Mouse (Mus musculus): ENCODE measurements at regions not wholly inside any gene's neighbourhood (a gene's known extent, or its start where the extent isn't known, plus 50 kb on each side); places are given as distances from the start of the nearest gene placed in this dataset.

DNA sequence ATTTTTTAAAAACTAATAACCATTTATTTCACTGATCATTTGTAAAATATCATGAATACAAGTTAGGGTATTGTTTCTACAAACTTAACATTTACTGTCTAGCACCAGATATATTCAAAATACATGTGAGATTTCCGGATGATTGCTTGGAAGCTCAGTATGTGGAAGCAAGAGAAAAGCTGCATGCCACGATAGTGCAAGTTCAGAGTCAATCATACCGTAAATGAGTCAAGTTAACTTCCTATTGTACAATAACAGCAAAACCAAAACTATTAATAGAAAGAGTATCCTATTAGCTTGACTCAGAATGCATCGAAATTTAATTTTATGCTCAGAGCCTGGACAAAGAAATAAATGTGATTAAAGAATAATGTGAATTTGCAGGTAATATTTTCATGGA lies 1284.6 kb upstream of the Cited2 start:
- Histone ChIP-seq H3K27me3 (no peaks in the 10 kb centered on the region), H3K9me3 (replicated peaks) (no peaks in the 10 kb centered on the region), H3K4me2 (no peak overlapping the region), H3K36me3 (ENCODE audit: poor library complexity, severe bottlenecking) (no peaks in the 10 kb centered on the region), H3K9ac (no peak overlapping the region), H3K4me1 (peaks cover 12% of the 10 kb centered on the region; the same call in 1 of the 2 replicates), H3K27ac (no peak overlapping the region), H3K4me3 (no peak overlapping the region)
- ATAC-seq, result no peak
- 89% methylated on average over 4 of the region's 4 CpGs for WGBS

DNA sequence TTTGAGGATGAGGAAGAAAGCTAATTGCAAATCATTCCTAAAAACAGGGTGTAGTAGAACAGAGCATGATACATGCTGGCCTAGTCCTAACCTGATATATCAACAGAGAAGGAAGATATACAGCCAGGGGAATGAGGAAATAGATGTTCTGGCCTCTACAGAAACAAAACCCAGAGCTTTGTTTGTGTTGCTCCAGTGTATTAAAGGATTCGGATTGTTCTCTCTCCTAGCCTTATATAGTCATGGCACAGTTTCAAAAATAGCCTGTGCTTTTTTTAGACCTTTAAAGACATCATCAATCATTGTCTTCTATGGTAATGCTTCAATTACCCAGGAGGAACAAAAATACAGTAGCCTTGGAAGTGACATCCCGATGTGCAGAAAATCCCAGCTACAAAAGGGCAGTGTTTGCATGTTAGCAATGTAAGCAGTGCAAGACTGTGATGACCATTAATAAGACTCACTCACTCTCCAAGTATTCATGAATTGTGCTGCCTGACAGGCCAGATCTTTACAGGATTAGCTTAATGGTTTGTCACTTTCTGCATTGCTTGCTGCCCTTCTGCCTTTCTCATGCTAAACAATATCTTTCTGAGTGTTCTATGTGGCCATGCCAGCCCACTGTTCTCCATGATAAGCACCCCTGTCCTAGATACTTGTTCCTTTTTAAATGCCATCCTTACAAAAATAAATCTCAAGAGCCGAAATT lies 1281.9 kb upstream of the Cited2 start:
- Histone ChIP-seq H3K4me3 (no peak overlapping the region), H3K36me3 (ENCODE audit: poor library complexity, severe bottlenecking) (no peaks in the 10 kb centered on the region), H3K9me3 (replicated peaks) (no peaks in the 10 kb centered on the region), H3K9ac (no peak overlapping the region), H3K4me1 (peaks cover 12% of the 10 kb centered on the region; the same call in 1 of the 2 replicates), H3K27me3 (no peaks in the 10 kb centered on the region), H3K4me2 (no peak overlapping the region), H3K27ac (peak overlapping the region; percentile 61)
- WGBS, result 28% methylated on average over 3 of the region's 3 CpGs
- peak; percentile 86 for ATAC-seq

DNA sequence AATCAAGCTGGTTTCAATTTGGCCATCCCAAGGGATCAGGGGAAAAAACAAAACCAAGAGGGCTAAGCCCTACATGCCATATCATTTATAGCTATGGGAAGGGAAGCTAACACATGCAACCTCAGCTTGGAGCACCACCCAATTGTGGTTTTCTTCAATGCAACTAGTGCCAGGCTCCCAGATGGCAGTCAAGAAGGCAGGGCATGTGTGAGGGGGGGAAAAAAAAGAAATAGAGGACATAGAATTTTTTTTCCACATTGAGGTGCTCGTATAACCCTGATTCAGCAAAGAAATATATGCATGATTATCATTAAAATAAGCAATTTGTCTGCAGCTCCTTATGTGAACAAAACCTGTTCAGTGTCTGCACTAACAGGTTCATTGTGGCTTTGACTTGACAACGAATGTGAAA lies 1281.4 kb upstream of the Cited2 start:
- Histone ChIP-seq H3K27ac (peak overlapping the region; percentile 37), H3K4me2 (no peak overlapping the region), H3K4me1 (peaks cover 12% of the 10 kb centered on the region; the same call in 1 of the 2 replicates), H3K9me3 (replicated peaks) (no peaks in the 10 kb centered on the region), H3K36me3 (ENCODE audit: poor library complexity, severe bottlenecking) (no peaks in the 10 kb centered on the region), H3K9ac (no peak overlapping the region), H3K27me3 (no peaks in the 10 kb centered on the region), H3K4me3 (no peak overlapping the region)
- WGBS, result 30% methylated on average over 2 of the region's 2 CpGs
- peak; percentile 93 for ATAC-seq

DNA sequence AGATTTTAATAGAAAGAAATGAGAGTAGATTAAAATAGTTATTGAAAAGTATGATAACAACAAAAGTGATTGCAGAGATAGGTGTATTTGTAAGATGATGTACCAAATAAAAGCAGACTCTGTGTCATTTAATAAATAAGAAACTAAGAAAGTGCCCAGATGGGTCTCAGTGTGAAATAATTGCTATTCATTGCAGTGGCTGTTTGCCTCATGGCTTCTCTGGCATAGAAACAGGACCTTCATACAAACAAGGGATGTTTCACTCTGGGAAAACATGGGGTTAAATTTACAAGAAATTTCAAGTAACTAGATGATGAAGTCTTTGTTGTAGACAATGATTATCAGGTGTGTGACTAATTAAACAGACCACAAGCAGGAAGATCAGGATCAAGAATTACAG lies 1279.1 kb upstream of the Cited2 start:
- Histone ChIP-seq H3K9me3 (replicated peaks) (no peaks in the 10 kb centered on the region), H3K27me3 (no peaks in the 10 kb centered on the region), H3K4me1 (peaks cover 12% of the 10 kb centered on the region; the same call in 1 of the 2 replicates), H3K27ac (no peak overlapping the region), H3K9ac (no peak overlapping the region), H3K36me3 (ENCODE audit: poor library complexity, severe bottlenecking) (no peaks in the 10 kb centered on the region), H3K4me3 (no peak overlapping the region), H3K4me2 (no peak overlapping the region)
- ATAC-seq, result no peak

DNA sequence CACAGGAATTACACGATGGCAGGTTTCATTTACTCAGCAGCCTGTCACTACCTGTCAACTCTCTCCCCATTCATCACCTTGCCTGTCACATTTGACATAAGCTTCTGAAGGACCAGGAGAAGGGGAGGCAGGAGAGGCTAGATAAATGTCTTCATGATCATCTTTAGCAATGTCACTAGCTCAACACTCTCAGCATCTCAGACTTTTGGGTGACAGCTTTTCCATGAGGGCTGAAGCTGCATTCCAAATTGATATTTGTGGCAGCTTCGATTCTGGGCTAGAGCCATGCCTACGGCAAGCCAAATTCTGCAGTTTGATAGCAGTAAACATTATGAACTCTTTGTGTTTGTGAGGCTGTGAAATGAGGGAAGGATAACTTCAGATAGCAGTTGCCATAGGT lies 1255.1 kb upstream of the Cited2 start:
- H3K9me3 ChIP-seq (replicated peaks), result no peaks in the 10 kb centered on the region
- no peak overlapping the region for H3K4me2 ChIP-seq
- H3K27ac ChIP-seq, result no peak overlapping the region
- H3K9ac ChIP-seq, result no peak overlapping the region
- H3K36me3 ChIP-seq (ENCODE audit: poor library complexity, severe bottlenecking), result no peaks in the 10 kb centered on the region
- ATAC-seq, result peak; percentile 33; the same call in 1 of the 2 replicates
- H3K4me1 ChIP-seq, result no peaks in the 10 kb centered on the region
- no peaks in the 10 kb centered on the region for H3K27me3 ChIP-seq
- WGBS, result 79% methylated on average over 3 of the region's 3 CpGs
- no peak overlapping the region for H3K4me3 ChIP-seq

DNA sequence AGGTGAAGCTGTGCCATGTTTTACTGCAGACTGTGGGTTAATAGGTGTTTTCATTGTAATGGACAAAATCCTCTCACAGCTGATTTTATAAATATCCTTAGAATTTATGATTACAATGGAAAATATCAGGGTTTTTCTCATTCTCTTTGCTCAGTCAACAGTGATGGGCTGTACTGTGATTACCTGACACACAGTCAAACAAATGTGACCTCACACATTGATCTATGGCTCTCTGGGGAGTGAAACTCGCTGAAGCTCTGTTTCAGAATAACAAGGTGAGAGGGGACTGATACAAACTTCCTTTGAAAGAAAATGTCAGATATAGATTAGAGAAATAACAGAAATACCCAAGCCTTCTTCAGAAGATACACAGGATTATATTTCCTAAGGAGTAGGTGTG lies 1253.3 kb upstream of the Cited2 start:
- Histone ChIP-seq H3K9ac (no peak overlapping the region), H3K27ac (no peak overlapping the region), H3K27me3 (no peaks in the 10 kb centered on the region), H3K36me3 (ENCODE audit: poor library complexity, severe bottlenecking) (no peaks in the 10 kb centered on the region), H3K9me3 (replicated peaks) (no peaks in the 10 kb centered on the region), H3K4me3 (no peak overlapping the region), H3K4me1 (no peaks in the 10 kb centered on the region), H3K4me2 (no peak overlapping the region)
- ATAC-seq, result no peak
- WGBS, result 62% methylated on average over 1 of the region's 1 CpGs

DNA sequence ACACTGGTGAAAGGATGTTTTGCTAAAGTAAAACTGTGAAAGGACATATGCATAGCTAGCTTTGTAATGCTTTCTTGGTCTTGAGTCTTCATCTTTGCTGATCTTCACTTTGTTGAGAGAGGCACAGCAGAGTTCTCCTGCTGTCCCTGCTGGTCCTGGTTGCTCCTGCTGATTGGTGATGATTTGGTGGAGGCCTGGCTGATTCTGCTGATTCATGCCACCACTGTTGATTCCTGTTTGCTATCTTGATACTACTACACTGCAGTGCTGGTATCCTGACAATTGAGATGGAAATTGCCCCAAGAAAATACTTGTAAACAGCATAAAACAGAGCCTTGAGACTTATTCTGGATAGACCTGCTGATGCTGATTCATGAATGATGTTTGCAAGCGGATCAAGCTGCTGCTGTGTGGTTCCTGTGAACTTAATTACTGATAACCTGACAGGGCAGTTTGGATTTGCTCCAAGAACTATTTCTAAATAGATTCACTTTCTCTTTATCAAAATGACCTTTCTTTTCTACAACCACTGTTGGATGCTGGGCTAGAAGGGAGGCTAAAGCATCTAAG lies 1249.0 kb upstream of the Cited2 start:
- 71% methylated on average over 1 of the region's 1 CpGs for WGBS
- no peak for ATAC-seq

DNA sequence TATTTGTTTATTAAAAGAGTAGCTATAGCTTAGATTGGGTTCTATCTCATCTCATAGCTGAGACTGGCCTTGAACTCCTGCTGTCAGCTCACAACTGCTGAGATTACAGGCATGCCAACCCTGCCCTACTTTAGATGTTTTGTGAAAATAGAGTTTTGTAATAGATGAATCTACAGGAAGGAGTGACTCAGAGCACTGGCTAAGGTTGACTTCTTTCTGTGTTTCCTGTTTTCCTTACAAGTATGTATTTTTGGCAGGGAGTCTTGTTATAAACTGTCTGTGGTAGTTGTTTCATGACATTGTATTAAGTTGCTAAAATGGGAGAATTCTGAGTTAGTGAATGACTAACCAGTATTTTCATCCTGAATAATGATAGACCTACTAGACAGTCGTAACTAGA lies 1224.4 kb upstream of the Cited2 start:
- WGBS, result 79% methylated on average over 1 of the region's 1 CpGs
- Histone ChIP-seq H3K9me3 (replicated peaks) (no peaks in the 10 kb centered on the region), H3K4me3 (no peak overlapping the region), H3K4me1 (no peaks in the 10 kb centered on the region), H3K4me2 (no peak overlapping the region), H3K27ac (no peak overlapping the region), H3K9ac (no peak overlapping the region), H3K36me3 (ENCODE audit: poor library complexity, severe bottlenecking) (no peaks in the 10 kb centered on the region), H3K27me3 (no peaks in the 10 kb centered on the region)
- ATAC-seq, result no peak

More for the DNA sequence above, 1249.0 kb upstream of the Cited2 start:
- no peaks in the 10 kb centered on the region for H3K27me3 ChIP-seq
- H3K27ac ChIP-seq, result no peak overlapping the region
- H3K9me3 ChIP-seq (replicated peaks), result no peaks in the 10 kb centered on the region
- H3K36me3 ChIP-seq (ENCODE audit: poor library complexity, severe bottlenecking), result no peaks in the 10 kb centered on the region
- H3K4me3 ChIP-seq, result no peak overlapping the region
- no peaks in the 10 kb centered on the region for H3K4me1 ChIP-seq
- H3K4me2 ChIP-seq, result no peak overlapping the region
- no peak overlapping the region for H3K9ac ChIP-seq

DNA sequence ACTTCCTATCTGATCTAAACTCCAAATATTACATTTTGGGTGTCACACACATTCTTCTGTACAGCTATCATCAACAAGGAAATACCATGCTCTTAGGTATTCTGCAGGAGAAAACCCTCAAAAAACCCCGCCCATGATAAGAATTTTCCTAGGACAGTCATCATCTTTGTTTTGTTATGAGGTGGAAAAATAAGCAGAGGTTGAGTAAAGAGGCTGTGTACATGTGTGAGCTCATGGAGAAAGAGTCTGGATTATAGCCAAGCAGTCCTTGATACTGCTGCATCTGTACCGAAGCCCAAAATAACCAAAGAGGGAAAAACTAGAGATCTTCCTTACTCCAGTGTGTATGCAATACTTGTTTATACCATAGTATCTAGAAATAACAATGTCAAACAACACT lies 1215.3 kb upstream of the Cited2 start:
- WGBS, result 84% methylated on average over 2 of the region's 2 CpGs
- H3K27me3 ChIP-seq, result no peaks in the 10 kb centered on the region
- no peak overlapping the region for H3K9ac ChIP-seq

DNA sequence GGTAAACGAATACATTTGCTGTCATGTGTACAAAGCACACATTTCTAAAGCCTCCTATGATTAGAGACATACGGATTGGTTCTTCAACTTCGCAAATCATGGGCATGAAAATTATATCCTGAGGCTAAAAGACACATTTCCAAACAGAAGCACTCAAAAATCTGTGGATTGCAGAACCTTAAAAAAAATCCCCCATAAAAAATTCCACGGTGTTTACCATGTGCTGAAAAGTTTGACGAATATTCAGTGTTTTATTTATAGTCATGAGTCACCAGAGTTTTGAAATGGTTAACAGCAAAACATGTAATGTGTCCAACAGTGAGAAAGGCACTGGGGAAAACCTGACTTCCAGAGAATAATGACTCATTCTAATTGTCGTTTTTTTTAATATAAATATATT lies 1214.9 kb upstream of the Cited2 start:
- ATAC-seq, result no peak
- WGBS, result 82% methylated on average over 6 of the region's 6 CpGs

More for the DNA sequence above, 1215.3 kb upstream of the Cited2 start:
- no peak overlapping the region for H3K4me3 ChIP-seq
- H3K27ac ChIP-seq, result no peak overlapping the region
- H3K4me2 ChIP-seq, result no peak overlapping the region
- H3K4me1 ChIP-seq, result no peaks in the 10 kb centered on the region
- no peaks in the 10 kb centered on the region for H3K36me3 ChIP-seq (ENCODE audit: poor library complexity, severe bottlenecking)
- no peaks in the 10 kb centered on the region for H3K9me3 ChIP-seq (replicated peaks)
- no peak for ATAC-seq

DNA sequence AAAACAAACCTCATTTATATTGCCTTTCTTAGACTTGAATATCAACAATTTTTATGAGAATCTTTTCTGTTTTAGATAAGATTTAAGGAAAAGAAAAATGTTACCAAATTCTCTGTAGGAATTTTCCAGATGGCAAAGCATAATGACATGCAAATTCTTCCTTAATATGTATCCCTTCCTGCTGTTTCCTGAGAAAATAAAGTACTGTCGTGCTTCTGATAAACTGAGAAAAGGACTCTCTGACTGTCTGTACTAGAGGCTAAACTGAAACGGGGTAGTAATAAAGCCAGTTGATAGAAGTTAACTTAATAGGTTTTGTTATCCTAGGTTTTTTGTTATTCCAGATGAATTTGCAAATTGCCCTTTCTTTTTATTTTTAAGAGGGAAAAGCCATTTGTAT lies 1208.4 kb upstream of the Cited2 start:
- Histone ChIP-seq H3K36me3 (ENCODE audit: poor library complexity, severe bottlenecking) (no peaks in the 10 kb centered on the region), H3K27ac (no peak overlapping the region), H3K9ac (no peak overlapping the region), H3K9me3 (replicated peaks) (no peaks in the 10 kb centered on the region), H3K4me1 (no peaks in the 10 kb centered on the region), H3K4me2 (no peak overlapping the region), H3K4me3 (no peak overlapping the region), H3K27me3 (no peaks in the 10 kb centered on the region)
- 65% methylated on average over 2 of the region's 2 CpGs for WGBS
- ATAC-seq, result no peak

More for the DNA sequence above, 1214.9 kb upstream of the Cited2 start:
- H3K4me3 ChIP-seq, result no peak overlapping the region
- H3K4me2 ChIP-seq, result no peak overlapping the region
- H3K27ac ChIP-seq, result no peak overlapping the region
- no peaks in the 10 kb centered on the region for H3K9me3 ChIP-seq (replicated peaks)
- no peak overlapping the region for H3K9ac ChIP-seq
- H3K36me3 ChIP-seq (ENCODE audit: poor library complexity, severe bottlenecking), result no peaks in the 10 kb centered on the region
- no peaks in the 10 kb centered on the region for H3K27me3 ChIP-seq
- H3K4me1 ChIP-seq, result no peaks in the 10 kb centered on the region

DNA sequence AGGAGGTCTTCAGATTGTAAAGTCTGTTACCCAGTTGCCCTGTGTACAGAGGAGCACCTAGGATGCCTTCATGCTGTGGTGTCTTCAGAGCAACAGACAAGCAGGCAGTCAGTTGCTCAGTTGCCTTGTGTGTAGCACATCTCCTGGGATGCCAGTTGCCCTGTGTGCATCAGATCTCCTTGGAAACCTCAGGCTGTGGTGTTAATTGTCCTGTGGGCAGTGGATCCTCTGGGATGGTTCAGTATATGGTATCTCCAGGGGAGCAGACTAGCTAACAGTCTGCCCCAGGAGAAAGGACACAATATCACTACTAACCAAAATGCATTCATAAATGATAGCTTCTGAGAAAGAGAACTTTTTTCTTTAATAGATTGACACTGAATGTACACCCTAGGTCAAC lies 1201.1 kb upstream of the Cited2 start:
- no peak for ATAC-seq
- Histone ChIP-seq H3K9me3 (replicated peaks) (no peaks in the 10 kb centered on the region), H3K27me3 (no peaks in the 10 kb centered on the region), H3K4me2 (no peak overlapping the region), H3K27ac (no peak overlapping the region), H3K4me3 (no peak overlapping the region), H3K36me3 (ENCODE audit: poor library complexity, severe bottlenecking) (no peaks in the 10 kb centered on the region), H3K4me1 (no peaks in the 10 kb centered on the region), H3K9ac (no peak overlapping the region)

DNA sequence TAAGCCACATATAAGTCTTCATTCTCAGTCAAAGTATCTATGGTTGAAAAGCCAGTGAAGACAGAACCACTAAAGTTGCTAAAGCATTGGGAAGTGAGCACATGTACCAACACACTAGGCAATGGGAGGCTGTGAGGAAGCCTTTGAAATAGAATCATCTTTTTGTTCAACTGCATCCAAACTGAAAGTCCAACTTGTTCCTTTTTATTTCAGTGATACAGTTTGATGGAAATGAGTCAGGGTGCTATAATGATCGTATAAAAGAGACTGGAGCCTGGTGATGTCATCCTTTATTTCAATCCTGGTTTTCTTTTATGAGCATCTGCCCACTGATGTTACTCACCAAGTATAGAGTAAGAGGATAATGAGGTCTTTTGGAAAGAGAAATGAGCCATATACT lies 1198.9 kb upstream of the Cited2 start:
- H3K27me3 ChIP-seq, result no peaks in the 10 kb centered on the region
- no peak overlapping the region for H3K4me2 ChIP-seq
- ATAC-seq, result no peak
- no peaks in the 10 kb centered on the region for H3K4me1 ChIP-seq
- H3K9ac ChIP-seq, result no peak overlapping the region
- 53% methylated on average over 1 of the region's 1 CpGs for WGBS
- H3K27ac ChIP-seq, result no peak overlapping the region
- H3K4me3 ChIP-seq, result no peak overlapping the region
- H3K9me3 ChIP-seq (replicated peaks), result no peaks in the 10 kb centered on the region
- H3K36me3 ChIP-seq (ENCODE audit: poor library complexity, severe bottlenecking), result no peaks in the 10 kb centered on the region
